Mouse (Mus musculus) embryonic fibroblast, embryonic 13.5 days (primary cell): Measurements from ENCODE around the gene Mybpc3.

Experiments
- CTCF ChIP-seq: IDR thresholded peaks from 2 replicates; pipeline ENCODE4 v1.5.1; 2011; ENCODE audit warnings: mild to moderate bottlenecking, control low read depth, low read length, moderate library complexity, borderline replicate concordance; ENCODE audit not compliant: insufficient read depth
- POLR2A ChIP-seq: IDR thresholded peaks from 2 replicates; pipeline ENCODE4 v1.6.1; 2011; ENCODE audit warnings: low read depth, mild to moderate bottlenecking, control low read depth, low read length, moderate library complexity

GRCm38 (mm10) chr2:91182016-91182404, 64.1 kb downstream of the Mybpc3 start:
- TF ChIP-seq CTCF (no peak), POLR2A (no peak)
